Mouse (Mus musculus) stomach, postnatal 0 days (tissue): ENCODE measurements around the gene Gabrb3. TPM values are rescaled to one million over a fixed set of nuclear protein-coding genes. Genes with fewer than 3 reads are reported as not detected.

ENCODE experiments used
- ATAC-seq: fragments of 200-750 bp; cut with Nextera tagmentation; 2 replicates; pipeline ENCODE4 v1.8.0; 2017; ENCODE audit not compliant: low FRiP score, low TSS enrichment
- DNase-seq: peaks from one replicate; pipeline ENCODE4 v3.0.0-alpha.2; 2016; ENCODE audit warnings: low spot score
- H3K27ac ChIP-seq: fragments of 300-500 bp; sonication (generic); replicated peaks from 2 replicates; pipeline ENCODE4 v1.5.1; 2014; ENCODE audit warnings: mild to moderate bottlenecking, control low read depth
- H3K27me3 ChIP-seq: fragments of 300-500 bp; sonication (generic); 2 replicates; pipeline ENCODE4 v1.6.1; 2014; ENCODE audit warnings: low read length; ENCODE audit not compliant: control insufficient read depth, insufficient read depth
- H3K36me3 ChIP-seq: fragments of 300-500 bp; sonication (generic); 2 replicates; pipeline ENCODE4 v1.6.1; 2014; ENCODE audit warnings: low read length, mixed read lengths; ENCODE audit not compliant: control insufficient read depth, insufficient read depth
- H3K4me1 ChIP-seq: fragments of 300-500 bp; sonication (generic); replicated peaks from 2 replicates; pipeline ENCODE4 v1.6.1; 2014; ENCODE audit warnings: antibody characterized with exemption; ENCODE audit not compliant: control insufficient read depth, insufficient read depth
- H3K4me2 ChIP-seq: fragments of 300-500 bp; sonication (generic); replicated peaks from 2 replicates; pipeline ENCODE4 v1.6.1; 2014; ENCODE audit warnings: low read depth, mild to moderate bottlenecking, control low read depth, moderate library complexity
- H3K4me3 ChIP-seq: fragments of 300-500 bp; sonication (generic); 2 replicates; pipeline ENCODE4 v1.5.1; 2014; ENCODE audit warnings: low read depth, low read length, control low read depth
- H3K9ac ChIP-seq: fragments of 300-500 bp; sonication (generic); 2 replicates; pipeline ENCODE4 v1.6.1; 2014; ENCODE audit warnings: mild to moderate bottlenecking, low read length, control low read depth, mixed read lengths
- H3K9me3 ChIP-seq: fragments of 300-500 bp; sonication (generic); 2 replicates; pipeline ENCODE4 v1.6.1; 2016; ENCODE audit warnings: low read length; ENCODE audit not compliant: control insufficient read depth
- CTCF ChIP-seq: IDR thresholded peaks from 2 replicates; pipeline ENCODE4 v1.5.1; 2016; ENCODE audit warnings: antibody characterized with exemption, low read depth, mild to moderate bottlenecking, moderate library complexity
- EP300 ChIP-seq: optimal IDR thresholded peaks from 2 replicates; pipeline ENCODE3; 2016; ENCODE audit warnings: antibody characterized with exemption
- WGBS: fragments of 180-500 bp; shearing (Covaris S2); extraction: QIAGEN DNeasy Blood & Tissue Kit; methylation state at CpG from one replicate; pipeline ENCODE4 v1.1.7; 2014; 5-methylcytosine and 5-hydroxymethylcytosine counted together
- polyA plus RNA-seq: library from polyadenylated mRNA; unstranded; fragments of >200 nt; fragmentation: Nextera tagmentation; extraction: Ambion mirVana; gene quantifications from 2 replicates; pipeline ENCODE4 v1.2.1, GENCODE M21; 2015

The Gabrb3 gene
- polyA plus RNA-seq, 1 experiment from 2014 or later: 0.80 TPM

- no peak for TF ChIP-seq CTCF
- no peak for TF ChIP-seq EP300
- no peak for DNase-seq
- Histone ChIP-seq H3K9me3 (no peaks in the 10 kb centered on the region), H3K4me1 (no peaks in the 10 kb centered on the region), H3K9ac (no peak overlapping the region), H3K27ac (no peak overlapping the region), H3K36me3 (no peaks in the 10 kb centered on the region), H3K27me3 (no peaks in the 10 kb centered on the region), H3K4me3 (no peak overlapping the region), H3K4me2 (no peak overlapping the region)
- WGBS: 81% methylated on average over 4 of the region's 4 CpGs
- ATAC-seq: no peak
These were observed 8.3 kb upstream of the Gabrb3 start for GRCm38 (mm10) chr7:57411163-57411562.

- no peak for ATAC-seq
- TF ChIP-seq CTCF: no peak
- no peak for TF ChIP-seq EP300
- WGBS: 19% methylated on average over 1 of the region's 1 CpGs
These were observed 6.6 kb upstream of the Gabrb3 start for GRCm38 (mm10) chr7:57412896-57413295.

GRCm38 (mm10) chr7:57421044-57421443, 1.6 kb downstream of the Gabrb3 start:
- Histone ChIP-seq H3K27me3 (no peaks in the 10 kb centered on the region), H3K36me3 (no peaks in the 10 kb centered on the region), H3K4me2 (no peak overlapping the region), H3K4me3 (no peak overlapping the region), H3K4me1 (no peaks in the 10 kb centered on the region), H3K9ac (no peak overlapping the region), H3K9me3 (no peaks in the 10 kb centered on the region), H3K27ac (no peak overlapping the region)
- no peak for ATAC-seq
- TF ChIP-seq EP300 (no peak), CTCF (no peak)
- 52% methylated on average over 1 of the region's 1 CpGs for WGBS
- no peak for DNase-seq

More at GRCm38 (mm10) chr7:57412896-57413295, 6.6 kb upstream of the Gabrb3 start:
- no peak overlapping the region for H3K9ac ChIP-seq
- no peaks in the 10 kb centered on the region for H3K4me1 ChIP-seq
- no peak overlapping the region for H3K27ac ChIP-seq
- no peak overlapping the region for H3K4me3 ChIP-seq
- H3K27me3 ChIP-seq: no peaks in the 10 kb centered on the region
- no peak overlapping the region for H3K4me2 ChIP-seq
- no peak for DNase-seq
- no peaks in the 10 kb centered on the region for H3K36me3 ChIP-seq
- no peaks in the 10 kb centered on the region for H3K9me3 ChIP-seq

- ATAC-seq (no peak), DNase-seq (no peak)
- Histone ChIP-seq H3K27me3 (no peaks in the 10 kb centered on the region), H3K9me3 (no peaks in the 10 kb centered on the region), H3K36me3 (no peaks in the 10 kb centered on the region), H3K4me1 (no peaks in the 10 kb centered on the region), H3K4me3 (no peak overlapping the region), H3K9ac (no peak overlapping the region), H3K4me2 (no peak overlapping the region), H3K27ac (no peak overlapping the region)
- TF ChIP-seq EP300 (no peak), CTCF (no peak)
- WGBS: 70% methylated on average over 1 of the region's 1 CpGs
These were observed 3.2 kb downstream of the Gabrb3 start for GRCm38 (mm10) chr7:57422675-57423074.

GRCm38 (mm10) chr7:57448239-57448638, 28.7 kb downstream of the Gabrb3 start:
- H3K27me3 ChIP-seq: no peaks in the 10 kb centered on the region
- 69% methylated on average over 1 of the region's 1 CpGs for WGBS
- no peaks in the 10 kb centered on the region for H3K36me3 ChIP-seq
- no peak overlapping the region for H3K27ac ChIP-seq
- TF ChIP-seq EP300 (no peak), CTCF (no peak)
- H3K9ac ChIP-seq: no peak overlapping the region
- ATAC-seq (no peak), DNase-seq (no peak)
- no peaks in the 10 kb centered on the region for H3K4me1 ChIP-seq
- H3K4me2 ChIP-seq: no peak overlapping the region
- H3K4me3 ChIP-seq: no peak overlapping the region
- H3K9me3 ChIP-seq: no peaks in the 10 kb centered on the region

- no peak for ATAC-seq
- 60% methylated on average over 5 of the region's 5 CpGs for WGBS
These were observed 40.9 kb downstream of the Gabrb3 start for GRCm38 (mm10) chr7:57460354-57460753.

More at GRCm38 (mm10) chr7:57460354-57460753, 40.9 kb downstream of the Gabrb3 start:
- Histone ChIP-seq H3K36me3 (no peaks in the 10 kb centered on the region), H3K27ac (no peak overlapping the region), H3K4me1 (no peaks in the 10 kb centered on the region), H3K27me3 (no peaks in the 10 kb centered on the region), H3K9ac (no peak overlapping the region), H3K9me3 (no peaks in the 10 kb centered on the region), H3K4me2 (no peak overlapping the region), H3K4me3 (no peak overlapping the region)
- no peak for DNase-seq
- TF ChIP-seq EP300: no peak
- TF ChIP-seq CTCF: peak; percentile 40
